Mouse (Mus musculus) left cerebral cortex, postnatal 4 days (tissue): Measurements from ENCODE around the gene Nr6a1. TPM values are rescaled to one million over a fixed set of nuclear protein-coding genes. Genes with fewer than 3 reads are reported as not detected.
A peak's percentile ranks its signal among the peaks of the same experiment; 100 is the strongest.

Source experiments
- DNase-seq: peaks from one replicate; pipeline ENCODE4 v3.0.0-alpha.2; 2022
- intact Hi-C: fragments of 180-260 bp; cut with DNase I; formaldehyde crosslinking; loops from one replicate; pipeline ENCODE4 v1.15.1; 2025
- total RNA-seq, 2 experiments: library from RNA; stranded (reverse); gene quantifications; 2 replicates each; pipeline ENCODE4 v1.2.3; 2021

The Nr6a1 gene
- 1 to 10 TPM; 6.6 TPM for total RNA-seq

DNA sequence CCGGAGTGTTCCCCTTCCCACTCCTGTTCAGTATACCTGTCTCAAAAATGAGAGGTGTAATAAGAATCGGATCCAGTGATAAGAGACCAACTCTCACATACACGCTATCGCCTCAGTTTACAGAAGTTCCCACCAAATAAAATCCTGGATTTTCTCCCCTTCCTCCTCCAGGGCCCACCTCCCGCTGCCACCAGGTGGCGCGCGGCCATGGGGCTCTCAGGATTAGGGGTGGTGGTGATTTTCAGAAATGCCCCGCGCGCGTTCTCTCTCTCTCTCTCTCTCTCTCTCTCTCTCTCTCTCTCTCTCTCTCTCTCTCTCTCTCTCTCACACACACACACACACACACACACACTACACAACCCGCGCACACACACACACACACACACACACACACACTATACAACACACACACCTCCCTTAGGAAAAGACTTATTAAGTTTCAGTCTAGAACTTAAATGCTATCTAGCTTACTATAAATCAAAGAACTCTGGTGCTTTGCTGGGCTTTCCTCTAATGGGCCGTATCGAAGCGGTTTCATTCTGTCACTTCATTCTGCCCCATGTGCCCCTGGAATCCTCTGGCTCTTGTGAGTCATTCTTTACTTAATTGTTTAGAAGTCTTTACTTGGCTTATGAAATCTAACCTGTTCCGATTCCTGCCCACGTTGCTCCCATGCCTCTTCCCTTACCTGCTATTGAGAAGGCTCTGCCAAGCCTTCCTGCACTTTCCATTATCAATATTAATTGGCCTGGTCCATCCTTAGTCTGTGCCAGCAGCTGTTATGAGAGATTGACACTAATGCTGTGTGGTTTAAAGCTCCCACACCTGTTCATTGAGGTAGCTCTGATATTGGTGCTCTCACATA, at the start of gene Nr6a1:
TSS of gene Nr6a1 (minus strand) at position 574 of the 865 bp plus-strand sequence.
- intact Hi-C loops: loop anchor here (2.0 kb wide), 1 partner anchor 71 kb away; no protein-coding TSS in a partner anchor
- DNase-seq: peak; percentile 82

GRCm38 (mm10) chr2:38975941-38976805, 48.7 kb upstream of the Nr6a1 start:
- intact Hi-C loops: no loop called here
- DNase-seq: no peak

DNA sequence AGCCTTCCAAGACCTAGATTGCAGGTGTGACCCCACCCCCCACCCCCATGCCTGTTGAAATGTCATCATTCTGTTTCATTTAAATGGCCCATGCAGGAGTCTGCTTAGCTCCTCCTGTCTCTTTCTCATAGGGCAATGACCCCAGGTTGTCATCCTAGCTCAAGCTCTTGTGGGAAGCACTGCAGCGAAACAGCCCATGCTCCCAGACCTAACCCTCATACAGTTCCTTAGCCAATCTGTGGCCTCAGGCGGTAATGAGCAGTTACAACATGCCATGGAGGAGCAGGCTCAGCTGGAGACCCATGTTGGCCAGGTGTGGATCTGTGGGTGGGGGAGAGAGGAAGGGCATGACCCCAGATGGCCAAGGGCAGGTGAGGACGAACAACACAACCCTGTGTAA, 47.7 kb upstream of the Nr6a1 start:
- intact Hi-C loops: no loop called here
- no peak for DNase-seq

DNA sequence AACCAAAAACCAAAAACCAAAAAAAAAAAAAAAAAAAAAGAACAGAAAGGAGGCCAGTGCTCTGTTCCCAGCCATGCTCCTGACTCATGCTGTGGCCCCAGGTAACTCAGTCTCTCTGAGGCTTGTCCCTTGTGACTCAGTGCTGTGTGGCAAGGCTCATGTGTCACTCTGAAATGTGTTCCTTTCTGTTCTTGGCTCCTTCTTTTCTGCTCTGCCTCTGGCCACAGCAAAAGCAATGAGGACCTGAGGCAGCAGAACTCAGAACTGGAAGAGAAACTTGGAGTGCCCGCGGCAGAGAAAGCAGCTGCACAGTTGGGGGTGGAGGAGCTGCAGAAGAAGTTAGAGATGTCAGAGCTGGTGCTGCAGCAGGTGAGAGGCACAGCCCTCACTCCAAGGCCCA, 46.7 kb upstream of the Nr6a1 start:
- DNase-seq: no peak
- intact Hi-C loops: no loop called here

DNA sequence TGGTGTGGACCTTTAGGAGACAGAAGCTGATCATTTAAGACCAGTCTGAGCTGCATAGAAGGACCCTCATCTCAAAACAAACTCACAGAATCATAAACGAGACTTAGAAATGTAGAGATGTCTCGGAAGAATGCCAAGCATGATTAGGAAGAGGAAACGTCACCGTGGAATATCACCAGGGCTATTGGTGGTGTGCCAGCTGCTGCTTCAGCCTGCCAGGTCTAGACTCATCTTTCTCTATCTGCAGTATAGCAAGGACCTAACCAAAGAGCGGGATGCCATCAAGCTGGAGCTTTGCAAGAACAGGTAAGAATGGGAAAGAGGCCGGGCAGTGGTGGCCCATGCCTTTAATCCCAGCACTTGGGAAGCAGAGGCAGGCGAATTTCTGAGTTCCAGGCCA, 46.2 kb upstream of the Nr6a1 start:
- no peak for DNase-seq
- intact Hi-C loops: no loop called here

- DNase-seq: no peak
- intact Hi-C loops: no loop called here
Measured at GRCm38 (mm10) chr2:38973223-38973622, 45.7 kb upstream of the Nr6a1 start.

DNA sequence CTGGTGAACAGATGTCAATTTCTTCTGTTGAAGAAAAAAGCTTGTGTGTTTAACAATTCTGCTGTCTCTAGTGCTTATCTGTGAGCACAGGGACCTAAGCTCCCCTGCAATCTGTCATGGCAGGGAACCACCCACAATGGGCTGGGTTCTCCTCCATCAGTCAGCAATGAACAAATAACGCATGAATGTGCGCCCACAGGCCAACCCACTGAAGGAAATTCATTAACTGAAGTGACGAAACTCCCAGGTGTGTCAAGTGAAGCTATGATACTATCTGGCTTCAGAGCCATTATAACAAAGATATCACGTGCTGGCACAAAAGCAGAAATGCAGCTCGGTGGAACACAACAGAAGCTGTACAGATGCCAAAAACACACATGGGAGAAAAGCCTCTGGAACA, 42.6 kb upstream of the Nr6a1 start:
- DNase-seq: no peak
- intact Hi-C loops: no loop called here

DNA sequence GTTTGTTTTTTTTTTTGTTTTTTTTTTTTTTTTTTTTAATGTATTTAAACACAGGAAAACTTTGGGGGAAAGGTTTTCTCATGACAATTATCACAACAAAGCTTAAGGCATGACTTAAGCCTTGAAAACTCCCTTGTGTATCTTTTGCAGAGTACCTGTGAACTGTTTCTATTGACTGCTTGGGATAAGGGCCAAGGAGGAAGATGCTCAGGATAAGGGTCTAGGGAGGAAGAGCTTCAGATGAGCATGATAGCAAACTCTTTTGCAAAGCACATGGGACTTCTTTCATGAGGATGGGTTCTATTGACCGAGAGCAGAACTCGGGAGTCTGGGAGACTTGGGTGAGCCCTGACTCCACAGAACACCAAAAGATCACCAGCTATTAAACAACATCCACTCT, 42.2 kb upstream of the Nr6a1 start:
- no peak for DNase-seq
- intact Hi-C loops: no loop called here

DNA sequence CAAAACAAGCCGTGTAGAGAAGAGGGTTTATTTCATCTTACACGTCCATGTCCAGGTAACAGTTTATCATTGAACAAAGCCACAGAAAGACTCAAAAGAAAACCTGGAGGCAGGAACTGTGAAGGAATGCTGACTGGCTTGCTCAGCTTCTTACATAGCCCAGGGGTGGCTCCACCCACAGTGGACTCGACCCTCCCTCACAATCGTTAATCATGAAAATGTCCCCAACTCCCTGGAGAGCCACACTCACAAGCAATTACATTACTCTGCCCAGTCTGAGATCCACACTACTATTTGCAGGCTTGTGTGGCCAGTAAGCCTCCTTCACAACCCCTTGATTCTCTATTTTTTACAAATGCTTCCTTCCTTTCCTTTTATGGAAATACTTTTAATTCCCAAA, 36.7 kb upstream of the Nr6a1 start:
- DNase-seq: no peak

DNA sequence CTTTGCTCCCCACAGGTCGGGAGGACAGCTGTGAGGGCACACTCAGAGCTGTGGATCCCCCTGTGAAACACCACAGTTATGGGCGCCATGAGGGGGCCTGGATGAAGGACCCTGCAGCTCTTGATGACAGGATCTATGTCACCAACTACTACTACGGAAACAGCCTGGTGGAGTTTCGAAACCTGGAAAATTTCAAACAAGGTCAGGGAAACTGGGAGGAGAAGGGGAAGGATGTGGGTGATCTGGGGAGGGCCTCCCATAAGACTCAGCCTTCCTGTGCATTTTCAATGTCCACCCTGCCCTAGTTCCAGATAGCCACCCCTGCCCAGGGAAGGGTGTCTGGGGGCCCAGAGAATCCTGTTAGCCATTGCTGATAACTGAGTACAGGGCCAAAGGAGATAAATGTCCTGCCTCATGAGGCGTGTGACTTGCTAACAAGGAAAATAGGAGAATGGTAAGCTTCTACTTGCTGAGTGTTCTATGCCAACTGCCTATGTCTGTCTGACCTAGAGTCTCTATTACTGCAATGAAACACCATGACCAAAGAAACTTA, 30.3 kb upstream of the Nr6a1 start:
- DNase-seq: no peak
- intact Hi-C loops: no loop called here

More for the DNA sequence above, 36.7 kb upstream of the Nr6a1 start:
- intact Hi-C loops: no loop called here

- no peak for DNase-seq
- intact Hi-C loops: no loop called here
Measured at GRCm38 (mm10) chr2:38956062-38956461, 28.6 kb upstream of the Nr6a1 start.

- intact Hi-C loops: no loop called here
- peak; percentile 82 for DNase-seq
Measured at GRCm38 (mm10) chr2:38953152-38953883, 25.8 kb upstream of the Nr6a1 start.

DNA sequence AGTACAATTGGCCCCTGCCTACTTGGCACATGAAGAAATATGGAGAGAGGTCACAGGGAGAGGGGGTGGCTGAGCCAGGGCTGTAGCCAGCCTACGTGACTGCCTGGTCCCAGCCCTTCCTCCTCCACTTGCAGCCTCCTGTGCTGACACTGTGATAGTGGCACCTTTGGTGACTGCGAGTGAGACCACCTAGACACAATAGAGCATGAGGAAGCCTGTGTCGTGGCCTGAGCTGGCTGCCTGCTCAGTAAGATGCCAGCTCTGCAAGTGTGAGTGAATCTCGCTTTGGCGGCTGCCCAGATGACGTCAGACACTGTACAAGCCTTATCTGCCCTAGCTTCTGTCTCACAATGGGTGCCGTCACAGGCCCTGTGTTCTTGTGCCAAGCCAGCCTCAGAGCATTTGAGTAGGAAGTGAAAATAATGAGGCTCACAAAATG, 22.8 kb upstream of the Nr6a1 start:
- peak; percentile 87 for DNase-seq
- intact Hi-C loops: no loop called here

DNA sequence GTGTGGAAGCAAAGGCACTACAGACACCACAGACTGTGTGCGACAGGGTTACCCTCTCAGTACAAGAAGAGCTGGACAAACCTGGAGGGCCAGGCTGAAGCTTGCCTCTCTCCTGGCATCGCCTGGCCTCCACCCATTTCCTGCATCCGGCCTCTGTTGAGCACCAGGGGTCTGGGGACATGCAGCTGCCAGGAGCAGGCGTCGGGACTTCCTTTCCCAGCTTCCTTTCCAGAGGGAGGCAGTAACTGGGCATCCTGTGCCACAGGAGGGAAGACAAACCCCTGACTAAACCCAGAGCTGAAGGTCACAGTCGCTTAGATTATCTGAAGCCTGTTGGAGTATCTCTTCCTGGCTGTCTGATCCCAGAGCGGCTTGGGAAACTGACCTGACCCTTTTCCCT, 20.1 kb upstream of the Nr6a1 start:
- DNase-seq: no peak
- intact Hi-C loops: no loop called here

GRCm38 (mm10) chr2:38944460-38945161, 17.1 kb upstream of the Nr6a1 start:
- DNase-seq: peak; percentile 17
- intact Hi-C loops: loop anchor here (5.0 kb wide), 1 partner anchor 38 kb away; no protein-coding TSS in a partner anchor

GRCm38 (mm10) chr2:38943977-38944376, 16.5 kb upstream of the Nr6a1 start:
- DNase-seq: no peak
- intact Hi-C loops: loop anchor here (5.0 kb wide), 1 partner anchor 38 kb away; no protein-coding TSS in a partner anchor

DNA sequence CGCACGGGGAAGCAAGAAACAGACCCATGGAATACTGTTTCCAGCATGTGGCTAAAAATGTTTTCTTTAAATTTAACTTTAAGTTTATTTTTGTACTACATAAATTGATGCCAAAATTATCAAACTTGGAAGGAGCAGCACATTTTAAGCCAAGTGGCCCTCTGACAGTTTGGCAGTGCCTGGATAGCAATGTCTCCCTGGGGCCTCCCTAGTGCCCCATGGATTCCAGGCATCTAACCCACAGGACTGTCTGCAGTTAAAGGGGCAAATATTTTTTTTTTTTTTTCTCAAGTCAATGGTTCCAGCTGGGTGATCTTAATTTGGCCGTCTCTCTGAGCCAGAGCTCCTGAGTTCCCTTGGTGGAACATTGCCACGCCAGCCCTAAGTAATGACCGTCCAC, 15.7 kb upstream of the Nr6a1 start:
- intact Hi-C loops: loop anchor here (5.0 kb wide), 1 partner anchor 39 kb away; no protein-coding TSS in a partner anchor

DNA sequence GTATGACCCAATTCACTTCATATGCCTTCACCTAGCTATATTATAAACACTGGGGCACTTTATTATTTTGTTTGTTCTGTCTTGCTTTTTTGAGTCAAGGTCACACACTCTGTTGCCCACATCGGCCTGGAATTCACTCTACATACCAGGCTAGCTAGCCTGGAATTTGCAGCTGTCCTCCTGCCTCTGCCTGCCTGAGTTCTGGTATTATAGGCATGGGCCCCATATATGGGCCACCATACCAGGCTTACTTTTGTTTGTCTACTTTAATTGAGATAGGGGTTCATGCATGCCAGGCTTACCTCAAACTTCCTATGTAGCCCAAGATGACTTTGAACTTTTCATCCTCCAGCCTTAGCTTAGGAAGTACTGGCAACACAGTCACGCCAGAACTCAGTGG, 14.4 kb upstream of the Nr6a1 start:
- intact Hi-C loops: loop anchor here (5.0 kb wide), 1 partner anchor 40 kb away; no protein-coding TSS in a partner anchor
- DNase-seq: no peak

More for the DNA sequence above, 15.7 kb upstream of the Nr6a1 start:
- no peak for DNase-seq

DNA sequence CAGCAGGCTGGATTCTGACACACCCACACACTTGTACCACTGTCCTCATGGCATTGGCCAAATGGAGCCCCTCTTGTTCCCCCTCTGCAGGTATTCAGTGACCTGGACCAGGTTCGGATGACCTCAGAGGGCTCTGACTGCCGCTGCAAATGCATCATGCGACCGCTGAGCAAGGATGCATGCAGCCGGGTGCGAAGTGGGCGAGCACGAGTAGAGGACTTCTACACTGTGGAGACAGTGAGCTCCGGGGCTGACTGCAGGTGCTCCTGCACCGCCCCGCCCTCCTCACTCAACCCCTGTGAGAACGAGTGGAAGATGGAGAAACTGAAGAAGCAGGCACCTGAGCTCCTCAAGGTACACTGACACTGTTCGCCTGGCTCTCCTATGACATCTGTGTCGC, 13.9 kb upstream of the Nr6a1 start:
- no peak for DNase-seq
- intact Hi-C loops: loop anchor here (5.0 kb wide), 1 partner anchor 41 kb away; no protein-coding TSS in a partner anchor

- intact Hi-C loops: no loop called here
- DNase-seq: no peak
Measured at GRCm38 (mm10) chr2:38939047-38939446, 11.6 kb upstream of the Nr6a1 start.
